Mouse (Mus musculus) NIH3T3 (cell line): ENCODE data around the gene Nup214.

Experiments used
- DNase-seq: peaks from one replicate; pipeline ENCODE4 v3.0.0-alpha.2; 2012; ENCODE audit warnings: low read depth

Nup214 gene

GRCm38 (mm10) chr2:32070747-32071146, 96.5 kb downstream of the Nup214 start:
- DNase-seq: no peak

- DNase-seq: peak; percentile 9
Observed at GRCm38 (mm10) chr2:32074404-32074803, 100.2 kb downstream of the Nup214 start.

DNA sequence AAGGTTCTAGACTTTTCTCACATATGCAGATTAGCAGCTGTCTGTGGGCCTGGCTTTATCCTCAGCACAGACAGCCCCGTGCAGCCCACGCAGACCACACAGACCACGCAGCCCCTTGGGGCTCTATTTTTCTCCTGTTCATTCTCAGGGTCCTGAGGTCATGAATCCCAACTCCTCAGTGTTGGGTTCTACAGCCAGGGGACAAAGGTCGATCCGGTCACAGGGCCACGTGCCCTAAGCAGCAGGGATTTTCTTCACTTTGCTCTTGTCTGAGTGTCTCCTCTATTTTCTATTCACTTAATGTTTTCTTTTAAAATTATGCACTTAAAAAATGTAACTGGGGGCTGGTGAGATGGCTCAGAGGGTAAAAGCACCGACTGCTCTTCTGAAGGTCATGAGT, 101.1 kb downstream of the Nup214 start:
- DNase-seq: no peak

- DNase-seq: no peak
Observed at GRCm38 (mm10) chr2:32077744-32078143, 103.5 kb downstream of the Nup214 start.

- DNase-seq: no peak
Observed at GRCm38 (mm10) chr2:32078522-32078921, 104.3 kb downstream of the Nup214 start.

- DNase-seq: no peak
Observed at GRCm38 (mm10) chr2:32079191-32079725, 105.0 kb downstream of the Nup214 start.

DNA sequence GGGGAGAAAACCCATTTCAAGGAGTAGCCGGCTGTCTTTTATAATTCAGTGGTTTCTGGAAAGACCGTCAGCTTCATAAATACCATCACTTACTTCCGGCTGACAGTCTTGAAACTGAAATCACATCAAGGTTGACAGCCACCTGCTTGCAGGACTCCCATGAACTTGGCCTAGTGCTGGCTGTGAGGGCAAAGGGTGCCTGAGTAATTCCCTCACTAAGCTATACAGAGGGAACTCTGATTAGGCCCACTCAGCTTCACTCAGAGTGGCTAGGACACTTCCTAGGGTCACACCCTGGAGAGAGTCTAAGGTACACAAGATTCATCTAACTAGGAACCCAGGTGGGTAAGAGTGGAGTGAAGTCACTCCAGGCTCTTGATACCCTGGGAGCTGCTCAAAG, 106.4 kb downstream of the Nup214 start:
- no peak for DNase-seq

GRCm38 (mm10) chr2:32081296-32081929, 107.2 kb downstream of the Nup214 start:
- DNase-seq: no peak

GRCm38 (mm10) chr2:32082229-32082628, 108.0 kb downstream of the Nup214 start:
- DNase-seq: no peak

DNA sequence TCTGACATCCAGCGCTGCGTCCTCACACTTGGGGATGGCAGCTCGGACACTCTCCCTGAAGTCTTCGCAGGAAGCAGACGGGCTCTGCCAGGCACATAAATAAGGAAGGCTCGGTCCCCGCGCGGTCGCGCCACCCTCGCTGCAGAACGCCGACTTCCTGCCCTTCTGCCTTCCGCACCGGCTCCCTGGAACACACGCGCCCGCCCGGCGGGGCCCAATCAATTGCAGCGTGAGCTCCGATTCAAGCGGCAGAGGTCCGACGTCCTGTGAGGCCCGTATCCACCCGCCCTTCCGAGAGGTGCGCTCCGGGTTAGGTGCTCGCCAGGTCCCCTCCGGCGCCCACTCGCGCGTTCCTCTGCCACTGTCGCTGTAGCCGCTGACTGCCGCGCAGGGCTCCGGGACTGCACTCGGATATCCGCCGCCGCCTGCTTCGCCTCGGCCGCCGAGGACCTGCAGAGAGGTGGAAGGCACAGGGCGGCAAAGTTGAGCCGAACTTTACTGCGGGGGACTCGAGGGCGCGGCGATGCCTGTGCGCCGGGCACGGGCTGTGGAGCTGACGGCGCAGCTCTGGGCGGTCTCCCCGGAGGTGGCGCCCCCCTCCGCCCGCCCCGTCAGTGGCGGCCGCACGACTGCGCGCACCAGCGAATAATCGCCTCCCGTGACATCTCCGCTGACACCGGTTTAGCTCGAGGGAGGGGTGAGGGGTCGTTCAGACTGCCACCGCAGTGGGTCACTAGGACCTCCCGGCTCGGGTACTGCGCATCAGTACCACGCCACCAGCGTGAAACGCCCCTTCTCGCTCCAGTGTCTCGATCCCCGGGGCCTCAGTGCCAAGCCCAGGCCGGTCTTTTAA, 109.1 kb downstream of the Nup214 start:
- DNase-seq: no peak

GRCm38 (mm10) chr2:32084111-32084871, 110.1 kb downstream of the Nup214 start, which contains the start of gene Fam78a:
Gene Fam78a, minus strand, starts transcription at chr2:32084857.
- DNase-seq: no peak

DNA sequence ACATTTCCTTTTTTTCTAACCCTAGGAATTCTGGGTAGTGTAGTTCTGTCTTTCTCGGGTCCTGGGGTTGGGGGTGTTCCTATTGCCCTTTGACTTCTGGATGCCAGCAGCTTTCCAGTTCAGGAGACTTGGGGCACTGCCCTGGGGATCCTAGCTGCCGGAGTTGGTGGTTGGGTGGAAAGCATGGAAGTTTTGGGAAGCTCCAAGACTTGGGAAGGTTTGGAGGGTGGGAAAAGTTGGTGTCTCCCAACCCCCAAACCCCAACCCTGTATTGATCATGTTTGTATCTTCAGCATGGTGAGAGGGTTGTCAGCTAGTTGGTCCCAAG, 110.6 kb downstream of the Nup214 start:
- DNase-seq: no peak

- no peak for DNase-seq
Observed at GRCm38 (mm10) chr2:32085231-32085630, 111.0 kb downstream of the Nup214 start.

GRCm38 (mm10) chr2:32087606-32088005, 113.4 kb downstream of the Nup214 start:
- DNase-seq: no peak

DNA sequence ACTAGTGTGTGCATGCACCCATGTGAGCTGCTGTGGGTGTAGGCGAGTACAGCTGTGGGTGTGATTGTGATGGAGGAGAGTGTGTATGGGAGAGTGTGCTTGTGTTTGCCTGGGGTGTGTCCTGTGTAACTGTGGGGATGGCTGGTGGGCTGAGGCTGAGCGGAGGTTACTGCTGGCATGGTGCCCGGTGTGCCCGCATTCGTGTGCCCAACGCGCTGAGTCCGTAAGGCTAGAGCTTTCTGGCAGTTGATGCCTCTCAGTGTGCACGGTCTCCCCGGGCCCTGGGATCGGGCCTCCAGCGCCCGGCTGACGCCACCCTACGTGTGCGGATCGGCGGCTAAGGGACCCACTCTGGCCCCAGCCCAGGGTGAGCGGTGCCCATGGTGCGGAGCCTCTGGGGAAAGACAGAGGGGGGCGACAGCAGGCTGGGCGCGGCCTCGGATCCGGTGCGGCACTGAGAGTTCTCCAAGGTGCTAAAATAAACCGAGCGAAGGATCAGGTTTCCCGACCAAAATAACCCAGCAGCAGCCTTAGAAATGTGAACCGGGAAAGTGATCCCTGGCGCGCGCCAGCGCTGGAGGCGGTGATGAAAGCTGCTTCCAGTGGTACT, 114.2 kb downstream of the Nup214 start:
- peak; percentile 14 for DNase-seq

GRCm38 (mm10) chr2:32089606-32090005, 115.4 kb downstream of the Nup214 start:
- peak; percentile 47 for DNase-seq

GRCm38 (mm10) chr2:32090145-32090544, 115.9 kb downstream of the Nup214 start:
- DNase-seq: no peak

DNA sequence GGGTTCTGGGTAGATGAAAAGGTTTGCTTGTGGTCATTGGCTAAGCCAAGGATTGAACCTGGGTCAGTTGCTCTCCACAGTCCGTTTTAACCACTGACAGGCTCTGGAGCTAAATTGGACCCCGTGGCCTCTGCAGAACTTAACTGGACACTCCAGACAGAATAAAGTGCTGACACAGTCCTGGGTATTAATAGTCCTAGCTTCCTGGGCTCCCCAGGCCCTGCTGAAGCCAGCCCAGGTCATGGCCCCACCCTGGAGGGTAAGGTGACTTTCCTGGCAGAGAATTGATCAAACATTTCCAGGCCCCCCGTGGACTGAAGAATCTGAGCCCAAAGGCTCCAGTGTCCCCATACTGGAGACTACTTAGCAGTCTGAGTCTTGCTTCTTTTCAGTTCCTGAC, 117.7 kb downstream of the Nup214 start:
- no peak for DNase-seq

DNA sequence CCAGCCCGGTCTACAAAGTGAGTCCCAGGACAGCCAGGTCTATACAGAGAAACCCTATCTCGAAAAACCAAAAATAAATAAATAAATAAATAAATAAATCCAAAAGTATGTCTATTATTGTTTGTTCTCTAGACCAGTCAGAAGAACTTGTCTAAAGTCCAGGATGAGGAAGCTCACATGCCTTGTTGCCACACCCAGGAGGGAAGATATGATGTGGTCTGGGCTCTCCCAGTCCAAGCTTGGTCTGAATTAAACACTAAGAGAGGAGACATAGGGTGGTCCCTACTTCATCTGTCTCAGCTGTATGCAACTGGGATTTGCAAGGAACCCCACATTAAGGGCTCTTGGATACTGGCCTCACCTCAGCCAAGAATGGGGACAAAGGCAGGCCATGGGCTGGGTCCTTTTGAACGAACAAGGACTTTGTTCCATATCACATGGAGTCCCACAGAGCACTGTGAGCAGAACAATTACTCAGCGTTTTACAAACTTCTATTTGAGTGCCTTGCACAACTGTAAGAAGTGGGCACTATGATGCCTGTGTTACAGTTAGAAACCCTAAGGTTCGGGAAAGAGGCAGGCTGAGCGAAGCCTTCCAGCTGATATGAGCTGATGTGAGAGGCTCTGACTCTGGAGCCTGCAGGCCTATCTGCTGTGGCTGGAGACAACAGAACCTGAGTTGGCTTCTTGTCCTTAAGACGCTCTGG, 119.9 kb downstream of the Nup214 start:
- DNase-seq: no peak

- DNase-seq: peak; percentile 47
Observed at GRCm38 (mm10) chr2:32095351-32096121, 121.3 kb downstream of the Nup214 start, which contains the start of gene Plpp7. Gene Plpp7, plus strand, starts transcription at chr2:32095528.

DNA sequence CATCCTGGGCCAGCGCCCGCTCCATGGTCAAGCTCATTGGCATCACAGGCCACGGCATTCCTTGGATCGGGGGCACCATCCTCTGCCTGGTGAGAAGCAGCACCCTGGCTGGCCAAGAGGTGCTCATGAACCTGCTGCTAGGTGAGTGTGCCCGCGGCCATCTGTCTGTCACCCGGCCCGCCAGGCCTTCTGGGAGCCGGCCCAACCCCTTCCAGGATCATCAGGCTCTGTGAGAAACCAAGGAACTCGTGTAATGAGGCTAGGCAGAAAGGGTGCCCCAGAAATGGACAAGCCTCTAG, 121.8 kb downstream of the Nup214 start:
- DNase-seq: no peak
